Mouse (Mus musculus): Measurements from ENCODE around the gene Mxd1.
A peak's percentile ranks its signal among the peaks of the same experiment; 100 is the strongest.

Mxd1 gene

DNA sequence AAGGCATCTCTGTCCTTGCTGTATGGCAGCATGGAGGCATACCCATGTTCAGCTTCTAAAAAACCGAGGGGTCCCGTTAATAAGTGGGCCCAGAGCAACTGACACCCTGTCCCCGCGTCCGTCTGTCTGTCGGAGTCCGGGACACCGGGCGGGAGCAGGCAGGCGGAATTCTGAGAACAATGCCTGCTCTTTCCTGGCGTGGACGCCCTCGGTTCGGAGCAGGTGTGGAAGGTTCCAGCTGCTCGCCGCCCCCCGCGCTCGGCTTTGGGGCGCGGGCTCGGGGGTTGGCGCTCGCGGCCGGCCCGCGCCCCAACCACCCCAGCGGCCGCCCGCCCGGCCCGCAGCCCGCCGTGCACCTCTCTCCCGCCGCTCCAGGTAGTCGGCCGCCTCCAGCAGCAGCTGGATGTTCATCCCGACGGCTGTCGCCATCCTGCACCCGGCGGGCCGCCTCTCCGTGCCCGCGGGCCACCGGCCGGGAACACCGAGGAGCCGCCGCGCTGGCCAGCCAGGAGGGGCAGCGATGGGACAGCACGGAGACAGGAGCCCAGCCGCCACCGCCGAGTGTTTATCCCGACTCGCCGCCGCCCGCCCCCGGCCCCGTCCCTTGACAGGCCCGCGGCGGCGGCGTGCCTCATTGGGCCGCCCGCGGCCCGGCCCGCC, at the start of gene Mxd1:
TSS of gene Mxd1 (minus strand) at position 582 of the 660 bp plus-strand sequence.
- no peak for DNase-seq (ENCODE audit: low read depth)

DNA sequence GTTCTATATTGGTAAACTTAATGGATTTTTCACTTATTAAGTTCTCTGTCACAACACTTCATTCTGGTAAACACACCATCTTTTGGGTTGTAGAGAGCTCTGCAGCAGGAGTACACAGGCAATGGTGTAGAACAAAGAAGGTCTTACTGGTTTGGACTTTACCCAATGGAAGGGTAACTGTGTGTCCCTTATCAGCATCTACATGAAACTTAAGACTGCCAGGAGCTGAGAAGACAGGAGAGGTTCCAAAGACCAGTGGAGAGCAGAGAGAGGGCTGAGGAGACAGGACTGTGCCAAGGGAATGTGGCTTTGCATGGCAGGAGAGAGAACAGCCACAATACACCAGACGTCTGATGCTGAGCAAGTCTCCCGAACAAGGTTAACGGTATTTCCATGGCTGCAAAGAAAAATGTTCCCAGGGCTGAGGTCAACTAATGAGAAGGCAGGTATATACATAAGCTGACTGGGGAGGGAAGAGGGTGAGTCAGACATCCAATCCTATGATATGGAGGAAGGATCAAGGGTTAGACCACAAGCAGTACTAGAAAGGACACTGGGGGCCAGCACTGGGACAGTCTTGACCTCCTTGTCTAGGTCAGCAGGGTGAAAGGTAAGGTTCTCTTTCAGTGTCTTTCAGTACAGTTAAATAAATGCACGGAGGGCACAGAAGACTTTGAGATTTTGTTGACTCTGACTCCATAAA, 39.3 kb upstream of the Mxd1 start:
- DNase-seq (ENCODE audit: low read depth): no peak

DNA sequence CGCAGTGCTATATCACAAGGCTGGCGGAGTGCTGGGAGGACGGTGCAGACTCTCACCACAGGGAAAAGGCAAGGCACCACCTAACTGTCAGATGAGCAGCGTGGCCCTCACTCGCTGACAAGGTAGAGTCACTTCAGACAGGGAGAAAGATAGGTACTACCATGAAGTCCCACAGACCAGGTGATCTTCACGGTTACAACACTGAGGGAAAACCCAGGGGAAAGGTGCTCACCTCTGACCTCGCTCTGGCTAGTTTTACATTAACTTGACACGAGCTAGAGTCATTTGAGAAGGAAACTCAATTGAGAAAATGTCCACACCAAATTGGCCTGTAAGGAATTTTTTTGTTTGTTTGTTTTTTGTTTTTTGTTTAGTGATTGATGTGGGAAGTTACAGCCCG, 33.6 kb upstream of the Mxd1 start:
- no peak for DNase-seq (ENCODE audit: low read depth)

DNA sequence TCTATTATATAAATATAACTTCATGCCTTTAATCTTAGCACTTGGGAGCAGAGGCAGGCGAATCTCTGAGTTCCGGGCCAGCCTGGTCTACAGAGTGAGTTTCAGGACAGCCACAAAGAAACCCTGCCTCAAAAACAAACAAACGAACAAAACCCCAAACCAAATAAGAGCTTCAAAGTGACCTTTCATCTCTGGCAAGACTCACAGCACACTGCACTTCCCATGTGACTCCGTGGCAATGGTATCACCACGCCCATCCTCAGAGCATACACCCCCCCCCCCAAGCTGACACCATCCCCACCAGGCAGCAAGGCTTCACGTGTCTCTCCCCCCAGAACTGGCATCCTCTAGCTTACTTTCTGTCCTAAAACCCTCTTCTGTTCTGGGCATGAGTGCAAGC, 28.9 kb upstream of the Mxd1 start:
- DNase-seq (ENCODE audit: low read depth): no peak

DNA sequence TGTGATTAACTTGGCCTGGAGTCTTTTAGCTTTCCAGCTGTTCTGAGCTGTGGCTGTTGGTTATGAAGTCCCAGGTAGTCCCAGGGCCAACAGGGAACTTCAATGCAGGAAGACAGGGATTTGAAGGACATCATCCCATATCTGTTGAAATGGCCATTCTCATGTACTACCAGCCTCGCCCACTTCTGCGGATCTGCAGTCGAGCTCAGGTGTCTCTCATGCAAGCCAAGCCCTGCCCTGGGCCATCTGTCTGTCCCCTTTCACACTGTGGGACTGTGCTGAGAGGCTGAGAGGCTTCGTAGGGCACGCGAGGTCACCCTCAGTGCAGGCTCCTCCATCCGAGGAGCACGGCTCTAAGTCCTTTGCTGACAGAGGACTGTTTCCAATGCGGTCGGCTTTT, 27.3 kb upstream of the Mxd1 start:
- DNase-seq (ENCODE audit: low read depth): no peak

- peak; percentile 81 for DNase-seq (ENCODE audit: low read depth)
Observed at GRCm38 (mm10) chr6:86694465-86694864, 25.5 kb upstream of the Mxd1 start.

- DNase-seq (ENCODE audit: low read depth): no peak
Observed at GRCm38 (mm10) chr6:86689671-86690070, 20.7 kb upstream of the Mxd1 start.

- peak; percentile 71 for DNase-seq (ENCODE audit: low read depth)
Observed at GRCm38 (mm10) chr6:86686971-86687370, 18.0 kb upstream of the Mxd1 start.

GRCm38 (mm10) chr6:86684655-86685011, 15.7 kb upstream of the Mxd1 start:
- no peak for DNase-seq (ENCODE audit: low read depth)

DNA sequence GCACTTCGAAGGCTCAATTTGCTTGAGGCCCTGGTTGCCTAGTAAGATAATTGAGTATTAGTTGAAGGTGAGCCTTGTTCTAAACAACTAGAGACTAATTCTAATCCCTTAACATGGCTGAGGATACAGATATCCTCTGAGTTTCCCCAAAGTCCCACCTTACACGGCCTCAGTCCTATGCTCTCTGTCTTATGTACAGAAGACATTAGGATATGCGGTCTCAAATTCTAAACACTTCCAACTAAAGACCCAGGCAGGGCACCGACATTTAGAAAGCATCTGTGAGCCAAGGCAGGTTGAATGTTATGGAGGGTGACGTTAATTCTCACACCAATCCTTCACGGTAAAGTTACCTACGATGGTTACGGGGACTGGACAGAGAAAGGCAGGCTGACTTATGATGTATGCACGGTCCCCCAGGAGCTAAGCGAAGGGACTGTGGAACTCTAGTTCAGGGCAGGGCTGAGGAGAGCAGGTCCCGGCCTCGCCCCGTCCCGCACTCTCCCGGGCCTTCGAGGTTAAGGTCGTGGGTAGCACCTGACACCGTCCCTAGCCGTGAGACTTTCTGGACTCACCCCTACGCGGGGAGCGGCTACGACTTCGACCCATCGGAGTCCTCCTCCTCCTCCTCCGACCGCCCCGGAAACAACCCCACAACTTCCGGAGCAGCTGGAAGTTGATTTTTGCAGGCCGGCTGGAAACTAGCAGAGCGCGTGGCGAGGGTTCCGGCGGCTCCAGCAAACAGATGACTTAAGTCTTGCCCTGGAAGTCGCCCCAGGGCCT, 15.1 kb upstream of the Mxd1 start, which contains the start of gene Snrnp27:
TSS of gene Snrnp27 (minus strand) at position 651 of the 783 bp plus-strand sequence.
- DNase-seq (ENCODE audit: low read depth): peak; percentile 97

DNA sequence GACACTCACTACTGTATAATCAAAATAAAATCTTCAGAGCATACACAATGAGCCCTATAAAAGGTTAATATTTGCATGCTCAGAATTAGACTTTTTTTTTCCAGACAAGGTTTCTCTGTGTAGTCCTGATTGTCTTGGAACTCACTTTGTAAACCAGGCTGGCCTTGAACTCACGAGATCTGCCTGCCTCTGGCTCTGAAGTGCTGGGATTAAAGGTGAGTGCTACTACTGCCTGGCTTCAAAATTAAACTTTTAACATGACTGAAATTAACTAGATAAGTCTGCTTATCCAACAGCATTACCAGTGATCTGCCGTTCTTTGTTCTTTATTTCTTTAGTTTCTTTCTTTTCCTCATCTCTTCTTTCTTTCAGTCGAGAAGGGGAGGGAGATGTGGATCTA, 12.3 kb upstream of the Mxd1 start:
- no peak for DNase-seq (ENCODE audit: low read depth)

DNA sequence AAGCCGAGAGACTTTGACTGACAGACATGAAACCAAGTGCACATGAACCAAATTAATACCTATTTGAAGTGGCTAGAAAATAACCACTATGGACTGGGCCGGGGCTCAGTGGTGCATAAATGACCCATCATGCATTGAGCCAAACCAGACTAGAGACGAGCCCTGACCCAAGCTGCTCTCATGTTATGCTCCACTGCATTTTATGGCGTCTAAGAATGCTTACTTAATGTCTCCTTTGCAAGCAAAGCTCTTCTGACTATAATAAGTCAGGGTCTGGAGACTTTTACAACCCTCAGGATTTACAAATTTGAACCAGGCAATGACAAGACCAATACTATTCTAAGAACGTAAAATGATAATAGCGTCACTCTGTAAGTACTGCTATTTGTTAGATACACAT, 9.4 kb upstream of the Mxd1 start:
- no peak for DNase-seq (ENCODE audit: low read depth)

GRCm38 (mm10) chr6:86670873-86671272, 1.9 kb upstream of the Mxd1 start:
- peak; percentile 91 for DNase-seq (ENCODE audit: low read depth)

GRCm38 (mm10) chr6:86669240-86669727, 323 bp upstream of the Mxd1 start:
- peak; percentile 100 for DNase-seq (ENCODE audit: low read depth)

GRCm38 (mm10) chr6:86667061-86667460, 1.9 kb downstream of the Mxd1 start:
- no peak for DNase-seq (ENCODE audit: low read depth)

- DNase-seq (ENCODE audit: low read depth): no peak
Observed at GRCm38 (mm10) chr6:86665560-86666307, 3.2 kb downstream of the Mxd1 start.

DNA sequence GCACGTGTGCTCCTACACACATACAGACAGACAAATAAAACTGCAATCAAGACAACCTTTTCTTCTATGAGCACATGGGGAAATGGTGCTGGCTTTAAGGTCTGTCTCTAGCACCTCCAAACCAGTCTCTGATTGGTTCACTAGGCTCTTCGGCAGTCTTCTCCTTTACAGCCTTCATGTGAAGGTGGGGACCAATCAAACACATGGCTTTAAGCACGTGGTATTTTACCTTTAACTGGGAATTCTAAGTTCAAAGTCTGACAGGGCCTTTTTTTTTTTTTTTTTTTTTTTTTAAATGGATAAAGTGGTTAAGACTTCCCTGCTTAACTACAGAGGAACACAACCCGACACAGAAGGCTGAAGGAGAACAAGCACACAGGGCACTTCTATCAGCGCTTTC, 3.9 kb downstream of the Mxd1 start:
- DNase-seq (ENCODE audit: low read depth): no peak

DNA sequence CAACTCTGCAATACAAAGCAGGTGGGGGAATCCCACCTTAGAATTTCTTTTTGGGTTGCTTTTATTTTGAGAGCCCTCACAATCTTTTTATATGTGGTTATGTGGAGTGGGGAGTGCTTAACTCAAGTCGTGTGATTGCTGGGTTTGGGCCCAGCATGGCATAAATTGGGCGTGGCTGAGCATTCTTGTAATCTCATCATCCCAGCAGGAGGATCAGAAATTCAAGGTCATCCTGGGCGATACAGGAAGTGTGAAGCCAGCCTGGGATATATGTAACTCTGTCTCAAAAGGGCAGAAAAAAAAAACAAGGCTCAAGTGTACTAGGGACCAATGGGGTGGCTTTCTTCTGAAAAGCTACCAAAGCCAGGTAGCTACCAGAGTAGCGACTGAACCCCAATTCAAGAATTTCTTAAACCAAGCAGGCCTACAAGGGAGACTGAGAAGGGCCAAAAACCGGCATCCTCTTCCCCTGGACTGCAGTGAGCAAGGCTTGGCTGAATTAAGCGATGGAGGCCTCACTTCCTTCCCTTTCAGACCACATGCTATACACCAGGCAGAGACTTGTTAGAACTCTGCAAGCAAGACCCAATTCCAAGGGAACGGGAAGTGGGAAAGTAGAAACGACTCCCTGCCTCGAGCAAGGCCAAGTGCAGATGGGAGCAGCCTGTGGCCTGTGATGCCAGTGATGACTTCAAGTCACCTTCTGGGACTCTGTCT, 8.6 kb downstream of the Mxd1 start:
- no peak for DNase-seq (ENCODE audit: low read depth)

DNA sequence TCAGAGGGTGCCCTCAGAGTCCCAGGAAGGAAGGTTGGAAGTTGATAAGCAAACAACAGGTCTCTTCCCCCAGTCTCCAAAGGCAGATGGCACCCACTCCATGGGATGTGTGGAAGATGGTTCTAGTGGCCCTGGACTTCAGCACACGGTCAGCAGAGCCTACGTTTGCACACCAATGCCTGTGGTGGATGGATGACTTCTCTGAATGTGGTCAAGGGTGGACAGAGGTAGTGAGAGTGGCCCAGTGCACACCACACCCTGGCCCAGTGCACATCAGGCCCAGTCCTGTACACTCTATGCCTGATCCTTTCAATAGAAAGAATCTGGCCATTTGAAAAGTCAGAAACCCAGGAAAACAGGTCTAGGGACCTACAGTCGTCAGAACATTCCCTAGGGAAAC, 10.5 kb downstream of the Mxd1 start:
- DNase-seq (ENCODE audit: low read depth): no peak

DNA sequence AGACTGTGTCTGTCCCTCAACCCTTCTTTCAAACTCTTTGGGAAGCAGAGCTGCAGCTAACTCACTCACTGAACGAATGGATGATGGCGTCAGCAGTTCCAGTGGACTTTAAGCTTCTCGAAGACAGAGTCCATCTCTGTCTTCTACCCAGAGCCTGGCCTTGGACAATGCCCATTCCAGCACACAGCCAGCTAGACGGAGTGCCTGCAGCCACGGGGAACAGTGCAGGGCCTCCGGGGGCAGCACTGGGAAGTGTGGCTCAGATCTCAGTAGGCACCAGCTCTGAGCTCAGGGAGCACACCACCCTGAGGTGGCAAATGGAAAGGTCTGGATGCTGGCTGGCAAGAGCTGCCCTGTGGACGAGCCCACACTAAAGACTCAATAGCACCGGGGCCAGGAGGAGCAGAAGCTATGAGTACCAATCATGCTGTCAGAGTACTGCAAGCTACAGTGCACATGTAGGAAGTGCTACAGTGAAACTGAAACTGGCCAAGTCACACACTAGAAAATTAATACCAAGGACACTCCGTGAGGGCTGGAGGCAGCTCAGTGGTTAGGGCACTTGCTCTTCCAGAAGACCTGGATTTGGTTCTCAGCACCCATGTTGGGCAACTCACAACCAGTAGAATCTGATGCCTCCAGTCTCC, 14.6 kb downstream of the Mxd1 start:
- DNase-seq (ENCODE audit: low read depth): no peak

DNA sequence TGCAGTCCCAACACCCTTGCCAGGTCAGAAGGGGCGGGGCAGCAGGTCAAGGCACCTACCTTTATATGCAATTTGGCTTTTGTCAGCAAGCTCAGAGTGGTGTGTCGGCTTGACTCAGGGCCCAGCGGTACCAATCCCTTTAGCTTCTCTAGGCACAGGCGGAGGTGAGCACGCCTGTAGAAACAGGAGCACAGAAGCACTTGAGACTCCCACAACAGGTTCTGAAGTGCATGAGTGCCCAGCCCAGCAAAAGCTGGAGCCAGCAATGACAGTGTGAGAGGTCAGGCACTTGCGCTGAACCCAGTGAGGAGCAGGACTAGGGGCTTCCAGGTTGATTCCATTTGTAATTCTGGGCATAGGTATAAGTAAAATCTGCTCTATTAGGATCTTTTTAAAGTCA, 15.9 kb downstream of the Mxd1 start:
- DNase-seq (ENCODE audit: low read depth): no peak

Measured in NIH3T3 (cell line).